Mouse (Mus musculus) NIH3T3 (cell line): Measurements from ENCODE around the gene C2cd2.
A peak's percentile ranks its signal among the peaks of the same experiment; 100 is the strongest.

Experiments used
- DNase-seq: peaks from one replicate; pipeline ENCODE4 v3.0.0-alpha.2; 2012; ENCODE audit warnings: low read depth

The C2cd2 gene

GRCm38 (mm10) chr16:97946993-97947392, 15.4 kb downstream of the C2cd2 start:
- peak; percentile 6 for DNase-seq

GRCm38 (mm10) chr16:97941844-97942243, 20.6 kb downstream of the C2cd2 start:
- no peak for DNase-seq

DNA sequence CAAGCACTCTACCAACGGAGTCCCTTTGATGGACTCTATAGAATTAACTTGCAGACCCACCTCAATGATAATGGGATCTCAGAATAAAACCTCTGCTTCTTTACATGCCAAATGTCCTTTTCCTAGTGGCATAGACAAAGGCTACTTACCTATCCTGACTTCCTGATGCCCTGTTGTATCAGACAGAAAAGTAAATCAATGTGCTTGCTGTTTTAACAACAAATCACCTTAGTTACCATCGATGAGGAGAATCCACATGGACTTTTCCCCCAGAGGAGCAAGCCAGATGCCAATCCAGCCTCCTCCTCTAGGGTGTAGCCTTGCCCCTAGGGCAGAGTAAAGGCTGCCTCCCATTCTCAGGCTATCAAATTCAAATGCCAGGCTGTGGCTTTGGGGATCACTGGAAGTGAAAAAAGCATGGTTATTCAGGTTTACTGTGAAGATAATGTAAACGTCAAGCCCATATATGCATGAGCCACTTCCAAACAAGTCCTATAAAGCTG, 21.9 kb downstream of the C2cd2 start:
- DNase-seq, result no peak

GRCm38 (mm10) chr16:97935815-97936214, 26.6 kb downstream of the C2cd2 start:
- DNase-seq, result no peak

- DNase-seq, result peak; percentile 32
These were observed 32.2 kb downstream of the C2cd2 start for GRCm38 (mm10) chr16:97930231-97930630.

DNA sequence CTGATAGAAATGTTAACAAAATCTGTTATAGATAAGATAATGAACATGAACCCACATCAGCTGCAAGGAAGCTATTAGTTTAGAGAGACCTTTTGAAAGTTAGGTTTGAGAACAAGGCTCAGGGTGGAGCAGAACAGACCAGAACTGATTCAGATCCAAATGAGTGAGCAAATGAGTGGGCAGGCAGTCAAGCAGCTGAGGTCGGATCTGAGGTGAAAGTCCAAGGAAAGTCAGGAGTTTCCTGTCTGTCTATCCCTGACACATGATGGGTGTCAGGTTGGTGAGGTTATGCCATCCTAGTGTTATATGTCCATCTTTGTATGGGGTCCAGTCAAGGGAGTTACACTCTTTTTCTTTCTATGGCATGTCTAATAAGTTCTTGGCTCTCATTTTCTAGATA, 32.9 kb downstream of the C2cd2 start:
- no peak for DNase-seq

DNA sequence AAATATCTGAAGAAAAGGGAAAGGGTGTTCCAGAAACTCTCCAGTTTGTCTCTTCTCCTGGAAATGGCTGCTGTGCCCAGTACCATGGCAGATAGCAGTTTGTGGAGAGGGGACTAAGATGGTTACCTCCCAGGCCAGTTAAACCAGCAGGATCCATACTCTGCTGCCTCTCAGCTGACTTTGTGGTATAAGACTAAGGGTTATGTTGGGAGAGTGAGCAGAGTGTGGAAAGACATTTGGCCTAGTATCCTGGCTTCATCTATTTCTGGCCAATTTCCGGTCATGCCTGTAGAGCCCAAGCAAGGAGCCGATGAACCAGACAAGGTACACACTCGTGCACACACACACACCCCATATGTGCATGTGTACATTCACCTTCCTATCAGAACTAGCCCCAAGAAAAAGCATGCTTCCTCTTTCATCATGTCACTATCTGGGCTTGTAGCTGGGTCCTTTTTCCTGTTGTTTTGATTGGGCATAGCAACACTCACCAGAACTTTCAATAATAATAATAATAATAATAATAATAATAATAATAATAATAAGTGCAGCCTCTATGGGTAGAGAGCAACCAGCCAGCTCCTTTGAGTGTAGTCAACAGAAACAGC, 35.0 kb downstream of the C2cd2 start:
- DNase-seq, result no peak

DNA sequence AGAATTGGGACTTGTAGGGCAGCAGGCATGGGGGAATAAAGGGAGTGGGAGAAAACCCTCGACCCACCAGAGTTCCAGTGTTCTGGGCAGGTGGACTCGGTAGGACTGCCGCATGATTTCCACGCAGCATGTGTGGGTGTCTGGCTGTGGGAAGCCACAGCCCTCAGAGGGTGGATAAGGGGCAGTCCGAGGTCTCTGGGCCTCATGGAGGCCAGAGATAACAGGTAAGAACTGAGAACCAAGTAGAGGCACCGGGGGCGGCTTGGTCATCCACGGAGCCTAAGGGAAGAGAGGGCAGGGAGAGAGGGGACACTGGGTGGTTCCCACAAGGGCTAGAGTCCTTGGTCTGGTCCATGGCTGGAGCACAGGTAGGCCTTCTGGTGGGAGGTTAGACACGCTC, 36.0 kb downstream of the C2cd2 start:
- DNase-seq, result no peak

GRCm38 (mm10) chr16:97925760-97926159, 36.6 kb downstream of the C2cd2 start:
- DNase-seq, result no peak

DNA sequence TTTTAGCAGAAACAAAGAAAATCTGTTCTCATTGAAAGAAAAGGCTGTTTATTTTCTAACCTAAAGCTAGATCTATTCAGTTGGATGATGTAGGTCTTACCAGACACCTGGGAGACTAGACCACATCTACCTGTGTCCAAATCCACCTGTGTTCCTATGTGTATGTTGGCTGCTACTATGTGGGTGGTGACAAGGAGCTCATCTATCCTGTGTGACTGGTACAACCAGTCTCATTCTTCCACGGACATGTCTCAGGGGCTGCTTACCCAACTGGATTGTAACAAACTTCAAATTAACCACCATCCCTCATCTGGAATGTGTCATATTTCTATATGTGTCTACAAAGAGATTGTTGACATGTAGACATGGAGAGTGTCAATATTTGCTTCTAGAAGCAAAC, 38.7 kb downstream of the C2cd2 start:
- no peak for DNase-seq

DNA sequence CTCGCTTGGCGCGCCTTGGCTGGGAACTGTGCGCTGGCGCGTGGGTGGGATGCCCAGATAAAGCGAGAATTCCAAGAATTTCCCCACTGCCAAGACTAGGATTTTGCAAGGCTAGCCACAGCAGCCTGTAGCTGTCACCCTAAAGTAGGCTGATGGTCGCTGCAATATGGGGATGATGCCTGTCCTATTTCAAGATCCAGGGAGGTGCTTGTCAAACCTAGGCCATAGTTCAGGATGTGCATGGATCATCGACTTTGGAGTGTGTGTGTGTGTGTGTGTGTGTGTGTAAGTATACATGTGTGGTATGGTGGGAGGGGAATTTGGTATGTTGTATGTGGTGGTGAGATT, 39.6 kb downstream of the C2cd2 start:
- DNase-seq, result no peak

- DNase-seq, result peak; percentile 86
These were observed 40.2 kb downstream of the C2cd2 start for GRCm38 (mm10) chr16:97921961-97922778.

GRCm38 (mm10) chr16:97920621-97921020, 41.8 kb downstream of the C2cd2 start:
- DNase-seq, result no peak

GRCm38 (mm10) chr16:97919793-97920192, 42.6 kb downstream of the C2cd2 start:
- no peak for DNase-seq

GRCm38 (mm10) chr16:97912873-97913272, 49.5 kb downstream of the C2cd2 start:
- DNase-seq, result no peak

DNA sequence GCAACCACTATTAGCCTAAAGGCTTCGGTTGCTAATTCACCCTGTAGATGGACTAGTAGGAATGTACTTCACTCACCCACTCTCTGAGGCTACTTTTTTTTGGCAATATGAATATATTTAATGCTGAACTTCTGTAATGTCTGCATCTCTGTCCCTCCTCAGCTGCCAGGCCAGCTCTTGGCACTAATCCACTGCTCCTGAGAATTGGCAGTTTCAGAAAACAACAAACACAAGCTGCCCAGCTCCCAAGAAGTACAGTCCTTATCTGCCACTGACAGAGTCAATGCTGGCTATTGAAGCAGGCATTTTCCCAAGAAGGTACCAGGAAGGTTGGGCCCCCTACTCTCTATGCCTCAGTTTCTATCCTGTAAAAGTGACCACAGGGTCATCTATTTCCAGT, 53.0 kb downstream of the C2cd2 start:
- DNase-seq, result no peak

DNA sequence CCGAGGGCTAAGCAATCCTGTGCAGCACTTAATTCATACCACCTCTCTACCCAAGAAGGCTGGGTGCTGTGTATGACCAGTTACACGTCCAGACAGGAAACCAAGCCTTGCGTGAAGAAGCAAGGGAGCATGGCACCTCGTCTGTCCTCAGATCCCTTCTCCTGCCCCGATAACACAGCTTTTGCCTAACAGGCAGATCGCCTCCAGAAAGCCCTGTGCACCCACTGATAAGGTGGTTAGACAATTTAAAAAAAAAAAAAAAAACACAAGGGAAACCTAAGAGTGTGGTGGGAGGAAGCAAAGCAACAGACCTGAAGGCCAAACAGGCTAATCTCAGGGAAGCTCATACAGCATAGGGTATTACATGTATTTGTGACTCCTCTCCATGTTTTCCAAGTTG, 54.9 kb downstream of the C2cd2 start:
- DNase-seq, result no peak

- no peak for DNase-seq
These were observed 56.1 kb downstream of the C2cd2 start for GRCm38 (mm10) chr16:97906337-97906736.

DNA sequence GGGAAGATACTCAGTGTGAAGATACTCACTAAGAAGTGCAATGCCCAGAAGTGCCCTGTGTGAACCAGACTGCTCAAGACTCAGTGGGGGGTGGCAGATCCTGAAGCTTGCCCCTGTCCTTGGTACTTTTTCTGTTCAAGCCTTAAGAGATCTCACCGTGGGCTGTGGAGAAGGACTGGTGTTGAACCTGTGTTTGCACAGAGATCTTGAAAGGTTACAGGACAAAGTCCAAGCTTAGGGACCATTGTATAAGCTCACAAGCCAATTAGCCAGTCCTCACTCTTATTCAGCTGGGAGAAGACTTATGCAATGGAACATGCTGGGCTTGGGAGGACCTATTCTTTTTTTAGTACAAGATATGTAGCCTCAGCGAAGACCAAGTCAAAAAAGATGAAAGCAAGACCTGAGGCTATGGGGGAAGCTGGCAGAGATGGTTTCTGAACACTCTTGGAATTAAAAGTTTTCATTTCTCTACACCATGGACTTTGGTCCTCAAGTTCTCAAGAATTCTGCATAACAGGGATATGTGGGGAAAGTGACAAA, 56.9 kb downstream of the C2cd2 start:
- DNase-seq, result no peak

- DNase-seq, result no peak
These were observed 58.4 kb downstream of the C2cd2 start for GRCm38 (mm10) chr16:97904035-97904434.

DNA sequence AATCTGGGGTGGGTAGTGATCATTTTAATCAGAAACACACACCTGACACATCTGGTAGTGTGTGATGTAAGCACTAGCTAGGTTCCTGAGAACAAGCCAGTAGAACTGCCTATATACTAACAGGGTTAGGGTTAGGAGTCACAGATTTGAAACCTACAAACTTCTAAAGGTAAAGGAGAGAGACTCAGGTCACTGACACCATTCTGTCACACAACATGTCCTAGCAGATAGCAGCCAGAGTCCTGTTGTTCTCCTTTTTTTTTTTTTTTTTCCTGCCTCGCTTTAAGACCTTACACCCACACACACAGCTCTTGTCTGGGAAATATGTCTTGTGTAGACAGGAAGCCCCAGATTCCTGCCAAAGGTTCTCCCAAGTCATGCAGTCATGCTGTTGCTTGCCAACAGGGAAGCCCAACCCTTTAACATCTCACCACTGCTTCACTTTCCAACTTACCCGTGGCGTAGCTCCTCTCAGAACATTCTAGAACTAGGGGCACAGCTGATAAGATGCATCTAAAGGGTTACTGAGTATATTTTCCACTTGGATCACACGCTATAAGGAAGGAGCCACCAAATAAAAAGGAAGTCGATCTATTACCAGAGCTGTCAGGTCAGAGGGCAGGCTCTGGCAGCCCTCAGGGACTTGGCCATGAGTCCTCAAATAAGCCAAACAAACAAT, 64.9 kb downstream of the C2cd2 start:
- DNase-seq, result peak; percentile 82

DNA sequence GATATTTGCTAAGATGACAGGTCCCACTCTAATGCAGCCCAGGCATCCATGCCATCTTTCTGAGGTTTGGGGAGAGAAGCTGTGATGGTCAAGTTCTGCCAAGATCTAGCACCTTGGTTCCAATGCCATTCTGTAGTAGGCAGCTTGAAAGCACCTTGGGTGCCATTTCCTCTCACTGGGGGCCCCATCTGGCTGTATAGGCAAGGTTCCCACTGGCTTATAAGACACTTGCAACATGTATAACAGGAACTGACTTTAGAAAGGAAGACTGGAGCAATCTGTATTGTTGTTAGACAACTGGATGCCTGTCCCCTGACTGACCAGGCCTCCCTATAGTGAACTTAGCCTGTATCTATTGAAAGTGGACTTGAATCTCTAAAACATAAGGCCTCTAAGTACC, 74.6 kb downstream of the C2cd2 start:
- DNase-seq, result no peak

GRCm38 (mm10) chr16:97883696-97884095, 78.7 kb downstream of the C2cd2 start:
- DNase-seq, result no peak
